Comparison of ENCODE assay signal across 11 mouse cellular contexts in genomic region chr12:11196830-11197229, GRCm38 (mm10). TPM values are rescaled to one million over a fixed set of nuclear protein-coding genes. Genes with fewer than 3 reads are reported as not detected.
DNase-seq lines count a peak whose midpoint lies in the region; ATAC-seq and TF ChIP-seq lines count a peak whose summit lies in the region.
"Had no signal": no experiment of that assay in that cellular context is flagged by ENCODE, and none has a peak within 500 bp of the region (broad histone marks: within the 10 kb centered on the region; RNA-seq: fewer than 3 reads in every experiment).

No protein-coding gene starts in this region.

- no peaks in the 10 kb centered on the region for H3K27me3 ChIP-seq in heart, embryonic 15.5 days
- no peaks in the 10 kb centered on the region for H3K27me3 ChIP-seq in heart, embryonic 10.5 days (ENCODE audit: insufficient read depth, poor library complexity, severe bottlenecking)
- H3K27me3 ChIP-seq in midbrain, embryonic 11.5 days (ENCODE audit: control insufficient read depth, insufficient read depth, low read length): no peaks in the 10 kb centered on the region
- no peaks in the 10 kb centered on the region; the same call in 1 of the 2 replicates for H3K27me3 ChIP-seq in midbrain, postnatal 0 days (ENCODE audit: insufficient read depth, low read length)
- no peaks in the 10 kb centered on the region for H3K27me3 ChIP-seq in forebrain, embryonic 14.5 days (replicated peaks; ENCODE audit: control insufficient read depth, insufficient read depth, low read length)
- no peaks in the 10 kb centered on the region for H3K27me3 ChIP-seq in liver, postnatal 0 days (ENCODE audit: insufficient read depth, low read length)

- no peak for DNase-seq in heart, embryonic 10.5 days (ENCODE audit: low spot score)
- no peak for DNase-seq in midbrain, embryonic 11.5 days (ENCODE audit: low spot score, missing footprints)
- DNase-seq in midbrain, postnatal 0 days (ENCODE audit: low spot score): no peak
- no peak for DNase-seq in forebrain, embryonic 14.5 days (ENCODE audit: low spot score)
- DNase-seq in liver, postnatal 0 days: no peak
- no peak for DNase-seq in cerebellum, adult 8-10 months
- DNase-seq in cerebellum, postnatal 14 days: no peak

- H3K27ac ChIP-seq in heart, embryonic 15.5 days: no peak overlapping the region
- no peak overlapping the region; the same call in 1 of the 2 replicates for H3K27ac ChIP-seq in heart, embryonic 10.5 days
- H3K27ac ChIP-seq in midbrain, embryonic 11.5 days (ENCODE audit: low read depth, low read length): no peak overlapping the region
- no peak overlapping the region for H3K27ac ChIP-seq in midbrain, postnatal 0 days (ENCODE audit: low read depth, low read length)
- H3K27ac ChIP-seq in forebrain, embryonic 14.5 days (ENCODE audit: low read depth, low read length): no peak overlapping the region
- no peak overlapping the region for H3K27ac ChIP-seq in liver, postnatal 0 days (ENCODE audit: low read depth)

- H3K4me2 ChIP-seq in heart, embryonic 15.5 days: peak overlapping the region; percentile 60
- H3K4me2 ChIP-seq in midbrain, embryonic 11.5 days: no peak overlapping the region
- no peak overlapping the region; the same call in 1 of the 2 replicates for H3K4me2 ChIP-seq in midbrain, postnatal 0 days (ENCODE audit: low read depth, low read length, poor library complexity, severe bottlenecking)
- H3K4me2 ChIP-seq in forebrain, embryonic 14.5 days (ENCODE audit: low read length): no peak overlapping the region
- peak overlapping the region; percentile 51; the same call in 1 of the 2 replicates for H3K4me2 ChIP-seq in liver, postnatal 0 days (ENCODE audit: low read depth, low read length)

- no peak overlapping the region for H3K9ac ChIP-seq in heart, embryonic 15.5 days
- no peak overlapping the region for H3K9ac ChIP-seq in midbrain, embryonic 11.5 days (ENCODE audit: low read length)
- H3K9ac ChIP-seq in midbrain, postnatal 0 days (replicated peaks; ENCODE audit: low read length, poor library complexity, severe bottlenecking): no peak overlapping the region
- no peak overlapping the region for H3K9ac ChIP-seq in forebrain, embryonic 14.5 days (ENCODE audit: low read length)
- H3K9ac ChIP-seq in liver, postnatal 0 days (replicated peaks): no peak overlapping the region

- no peak for ATAC-seq in heart, embryonic 15.5 days (replicated peaks; ENCODE audit: insufficient number of reproducible peaks, insufficient read depth, low FRiP score, low read depth)
- 0 out of 2 replicates have a peak, but pooled peaks have one; percentile 8 for ATAC-seq in midbrain, embryonic 11.5 days (ENCODE audit: low FRiP score)
- ATAC-seq in midbrain, postnatal 0 days (ENCODE audit: low FRiP score): no peak
- 0 out of 2 replicates have a peak, but pooled peaks have one; percentile 2 for ATAC-seq in forebrain, embryonic 14.5 days
- ATAC-seq in liver, postnatal 0 days: no peak

- H3K4me1 ChIP-seq in heart, embryonic 15.5 days (replicated peaks): peaks cover 6% of the 10 kb centered on the region
- peaks cover 5% of the 10 kb centered on the region; the same call in 1 of the 2 replicates for H3K4me1 ChIP-seq in heart, embryonic 10.5 days
- H3K4me1 ChIP-seq in midbrain, embryonic 11.5 days (ENCODE audit: control insufficient read depth, insufficient read depth, low read length): peaks cover 4% of the 10 kb centered on the region; the same call in 1 of the 2 replicates
- H3K4me1 ChIP-seq in midbrain, postnatal 0 days (ENCODE audit: insufficient read depth, low read length): no peaks in the 10 kb centered on the region
- H3K4me1 ChIP-seq in forebrain, embryonic 14.5 days (ENCODE audit: control insufficient read depth, insufficient read depth, low read length): no peaks in the 10 kb centered on the region
- H3K4me1 ChIP-seq in liver, postnatal 0 days (ENCODE audit: insufficient read depth): no peaks in the 10 kb centered on the region

- no peaks in the 10 kb centered on the region for H3K36me3 ChIP-seq in heart, embryonic 15.5 days
- no peaks in the 10 kb centered on the region for H3K36me3 ChIP-seq in heart, embryonic 10.5 days
- H3K36me3 ChIP-seq in midbrain, embryonic 11.5 days (ENCODE audit: control insufficient read depth, insufficient read depth, low read length): no peaks in the 10 kb centered on the region
- no peaks in the 10 kb centered on the region for H3K36me3 ChIP-seq in midbrain, postnatal 0 days (ENCODE audit: insufficient read depth, low read length)
- no peaks in the 10 kb centered on the region for H3K36me3 ChIP-seq in forebrain, embryonic 14.5 days (ENCODE audit: control insufficient read depth, insufficient read depth, low read length)
- no peaks in the 10 kb centered on the region for H3K36me3 ChIP-seq in liver, postnatal 0 days (replicated peaks; ENCODE audit: insufficient read depth, low read length)

- 47% methylated on average over 5 of the region's 5 CpGs for WGBS in heart, embryonic 15.5 days
- WGBS in heart, embryonic 10.5 days: 32% methylated on average over 5 of the region's 5 CpGs
- WGBS in midbrain, embryonic 11.5 days: 52% methylated on average over 5 of the region's 5 CpGs
- 58% methylated on average over 5 of the region's 5 CpGs for WGBS in midbrain, postnatal 0 days
- 39% methylated on average over 5 of the region's 5 CpGs for WGBS in forebrain, embryonic 14.5 days
- WGBS in liver, postnatal 0 days (ENCODE audit: insufficient replicate concordance): 44% methylated on average over 5 of the region's 5 CpGs

- TF ChIP-seq EP300 in liver, postnatal 0 days (IDR thresholded peaks at IDR 0.05; ENCODE audit: low read depth): no peak

- H3K4me3 ChIP-seq in heart, embryonic 15.5 days: peak overlapping the region; percentile 26; the same call in 1 of the 2 replicates
- H3K4me3 ChIP-seq in heart, embryonic 10.5 days: no peak overlapping the region
- no peak overlapping the region for H3K4me3 ChIP-seq in midbrain, embryonic 11.5 days (ENCODE audit: low read depth, low read length)
- no peak overlapping the region for H3K4me3 ChIP-seq in midbrain, postnatal 0 days (ENCODE audit: low read depth, low read length)
- no peak overlapping the region for H3K4me3 ChIP-seq in forebrain, embryonic 14.5 days (ENCODE audit: low read depth, low read length)
- no peak overlapping the region for H3K4me3 ChIP-seq in liver, postnatal 0 days (ENCODE audit: low read depth, low read length)

- H3K9me3 ChIP-seq in heart, embryonic 15.5 days (replicated peaks): no peaks in the 10 kb centered on the region
- H3K9me3 ChIP-seq in heart, embryonic 10.5 days: no peaks in the 10 kb centered on the region
- H3K9me3 ChIP-seq in midbrain, embryonic 11.5 days (ENCODE audit: control insufficient read depth, low read length): no peaks in the 10 kb centered on the region
- H3K9me3 ChIP-seq in midbrain, postnatal 0 days (ENCODE audit: low read length): no peaks in the 10 kb centered on the region
- H3K9me3 ChIP-seq in forebrain, embryonic 14.5 days (replicated peaks; ENCODE audit: control insufficient read depth, low read length): no peaks in the 10 kb centered on the region
- no peaks in the 10 kb centered on the region for H3K9me3 ChIP-seq in liver, postnatal 0 days (ENCODE audit: low read length)

- TF ChIP-seq CTCF in midbrain, postnatal 0 days (IDR thresholded peaks at IDR 0.05): no peak
- TF ChIP-seq CTCF in liver, postnatal 0 days (IDR thresholded peaks at IDR 0.05; ENCODE audit: low read depth): no peak

RNA-seq across cellular contexts. Expression of gene Msgn1, which starts 11.9 kb away (rescaled TPM):
- not detected in 2 replicates for polyA plus RNA-seq in heart, embryonic 15.5 days (2015; fragmentation: Nextera tagmentation; extraction: Ambion mirVana)
- polyA plus RNA-seq in heart, embryonic 10.5 days (2016; fragmentation: Nextera tagmentation; extraction: Ambion mirVana): not detected in 2 replicates
- not detected in 2 replicates for polyA plus RNA-seq in midbrain, embryonic 11.5 days (2014; fragmentation: Nextera tagmentation; extraction: Ambion mirVana)
- total RNA-seq in midbrain, postnatal 0 days (2014; rRNA removed): not detected in 2 replicates
- polyA plus RNA-seq in midbrain, postnatal 0 days (2015; fragmentation: Nextera tagmentation; extraction: Ambion mirVana): not detected in 2 replicates
- not detected in 2 replicates for polyA plus RNA-seq in forebrain, embryonic 14.5 days (2014; fragmentation: Nextera tagmentation; extraction: Ambion mirVana)
- not detected in 2 replicates for polyA plus RNA-seq in liver, postnatal 0 days (2015; fragmentation: Nextera tagmentation; extraction: Ambion mirVana)
- polyA plus RNA-seq: gonadal fat pad, adult 2 months; neural tube, embryonic 14.5 days; testis, adult 2 months had no signal

RNA-seq across cellular contexts. Expression of gene Kcns3, which starts 46.0 kb away (rescaled TPM):
- polyA plus RNA-seq in heart, embryonic 15.5 days (2015; fragmentation: Nextera tagmentation; extraction: Ambion mirVana): 0.47 and 1.0 TPM in 2 replicates
- 0.27 and 1.1 TPM in 2 replicates for polyA plus RNA-seq in heart, embryonic 10.5 days (2016; fragmentation: Nextera tagmentation; extraction: Ambion mirVana)
- 0.26 and 0.34 TPM in 2 replicates for polyA plus RNA-seq in midbrain, embryonic 11.5 days (2014; fragmentation: Nextera tagmentation; extraction: Ambion mirVana)
- total RNA-seq in midbrain, postnatal 0 days (2014; rRNA removed): 0.44 and 1.8 TPM in 2 replicates
- 0.49 and 0.65 TPM in 2 replicates for polyA plus RNA-seq in midbrain, postnatal 0 days (2015; fragmentation: Nextera tagmentation; extraction: Ambion mirVana)
- 0.36 and 0.63 TPM in 2 replicates for polyA plus RNA-seq in forebrain, embryonic 14.5 days (2014; fragmentation: Nextera tagmentation; extraction: Ambion mirVana)
- polyA plus RNA-seq in liver, postnatal 0 days (2015; fragmentation: Nextera tagmentation; extraction: Ambion mirVana): 0.08 TPM in 1 of 2 replicates, not detected in the other

Comparison
In these comparisons a context has a peak if more than half of its experiments do, and no peak if none do; other contexts are left out.
1. ATAC-seq: peak in midbrain, embryonic 11.5 days (single experiment) and forebrain, embryonic 14.5 days (single experiment); none in heart, embryonic 15.5 days (single experiment), midbrain, postnatal 0 days (single experiment) and liver, postnatal 0 days (single experiment).
2. H3K4me2 ChIP-seq: peak in heart, embryonic 15.5 days (single experiment) and liver, postnatal 0 days (single experiment); none in midbrain, embryonic 11.5 days (single experiment), midbrain, postnatal 0 days (single experiment) and forebrain, embryonic 14.5 days (single experiment).